Mouse (Mus musculus) hindbrain, embryonic 12.5 days (tissue): ENCODE data around the gene Tnrc6b. TPM values are rescaled to one million over a fixed set of nuclear protein-coding genes. Genes with fewer than 3 reads are reported as not detected.

Experiments
- ATAC-seq: fragments of 200-750 bp; cut with Nextera tagmentation; 2 replicates; pipeline ENCODE4 v1.8.0; 2017; ENCODE audit warnings: moderate TSS enrichment; ENCODE audit not compliant: low FRiP score
- H3K27ac ChIP-seq: fragments of 300-500 bp; sonication (generic); 2 replicates; pipeline ENCODE4 v1.5.1; 2016; ENCODE audit warnings: mild to moderate bottlenecking
- H3K27me3 ChIP-seq: fragments of 300-500 bp; sonication (generic); 2 replicates; pipeline ENCODE4 v1.6.1; 2016; ENCODE audit warnings: mild to moderate bottlenecking
- H3K36me3 ChIP-seq: fragments of 300-500 bp; sonication (generic); 2 replicates; pipeline ENCODE4 v1.6.1; 2016; ENCODE audit warnings: mild to moderate bottlenecking
- H3K4me1 ChIP-seq: fragments of 300-500 bp; sonication (generic); 2 replicates; pipeline ENCODE4 v1.6.1; 2016
- H3K4me2 ChIP-seq: fragments of 300-500 bp; sonication (generic); replicated peaks from 2 replicates; pipeline ENCODE4 v1.6.1; 2016; ENCODE audit warnings: mild to moderate bottlenecking
- H3K4me3 ChIP-seq: fragments of 300-500 bp; sonication (generic); 2 replicates; pipeline ENCODE4 v1.5.1; 2016; ENCODE audit warnings: mild to moderate bottlenecking
- H3K9ac ChIP-seq: fragments of 300-500 bp; sonication (generic); 2 replicates; pipeline ENCODE4 v1.6.1; 2016; ENCODE audit warnings: mild to moderate bottlenecking, moderate library complexity
- H3K9me3 ChIP-seq: fragments of 300-500 bp; sonication (generic); replicated peaks from 2 replicates; pipeline ENCODE4 v1.6.1; 2016; ENCODE audit warnings: mild to moderate bottlenecking
- WGBS: fragments of 180-500 bp; shearing (Covaris S2); methylation state at CpG from one replicate; pipeline ENCODE4 v1.1.7; 2016; 5-methylcytosine and 5-hydroxymethylcytosine counted together
- polyA plus RNA-seq: library from polyadenylated mRNA; unstranded; fragments of >200 nt; fragmentation: Nextera tagmentation; extraction: Ambion mirVana; gene quantifications from 2 replicates; pipeline ENCODE4 v1.2.1, GENCODE M21; 2016

The Tnrc6b gene
- polyA plus RNA-seq, 1 experiment from 2014 or later = 55.6 TPM

GRCm38 (mm10) chr15:80941468-80942040, 230.4 kb downstream of the Tnrc6b start:
- Histone ChIP-seq H3K9ac (no peak overlapping the region), H3K27ac (no peak overlapping the region), H3K4me3 (no peak overlapping the region), H3K4me2 (no peak overlapping the region), H3K27me3 (no peaks in the 10 kb centered on the region), H3K4me1 (no peaks in the 10 kb centered on the region), H3K9me3 (no peaks in the 10 kb centered on the region), H3K36me3 (peaks cover 6% of the 10 kb centered on the region; the same call in 1 of the 2 replicates)
- WGBS = 88% methylated on average over 6 of the region's 6 CpGs
- ATAC-seq = no peak

- Histone ChIP-seq H3K27me3 (no peaks in the 10 kb centered on the region), H3K27ac (no peak overlapping the region), H3K4me3 (no peak overlapping the region), H3K36me3 (0 out of 2 replicates have a peak, but pooled peaks cover 2% of the 10 kb centered on the region), H3K9me3 (no peaks in the 10 kb centered on the region), H3K4me1 (peaks cover 14% of the 10 kb centered on the region), H3K4me2 (no peak overlapping the region), H3K9ac (no peak overlapping the region)
- WGBS = 67% methylated on average over 3 of the region's 3 CpGs
- no peak for ATAC-seq
Measured at GRCm38 (mm10) chr15:80945851-80946250, 234.7 kb downstream of the Tnrc6b start.

- Histone ChIP-seq H3K9me3 (no peaks in the 10 kb centered on the region), H3K4me3 (peak within 1 kb of the TSS; percentile 75), H3K36me3 (peaks cover 13% of the 10 kb centered on the region), H3K27me3 (no peaks in the 10 kb centered on the region), H3K4me1 (peaks cover 14% of the 10 kb centered on the region), H3K9ac (peak within 1 kb of the TSS; percentile 78), H3K27ac (peak within 1 kb of the TSS; percentile 72), H3K4me2 (peak within 1 kb of the TSS; percentile 55)
- under 1% methylated on average over 63 of the region's 63 CpGs for WGBS
- peak; percentile 93 for ATAC-seq
Measured at GRCm38 (mm10) chr15:80948145-80949135, 237.3 kb downstream of the Tnrc6b start, which contains the start of gene Adsl. Adsl (plus strand) TSS chr15:80948490.

GRCm38 (mm10) chr15:80949431-80949830, 238.3 kb downstream of the Tnrc6b start:
- Histone ChIP-seq H3K36me3 (peaks cover 22% of the 10 kb centered on the region), H3K9ac (peak overlapping the region; percentile 78), H3K27ac (no peak overlapping the region), H3K9me3 (no peaks in the 10 kb centered on the region), H3K4me2 (peak overlapping the region; percentile 55), H3K4me1 (peaks cover 14% of the 10 kb centered on the region), H3K27me3 (no peaks in the 10 kb centered on the region), H3K4me3 (peak overlapping the region; percentile 75)
- no peak for ATAC-seq
- WGBS = 66% methylated on average over 4 of the region's 4 CpGs

GRCm38 (mm10) chr15:80950055-80950454, 238.9 kb downstream of the Tnrc6b start:
- WGBS = 92% methylated on average over 7 of the region's 7 CpGs
- Histone ChIP-seq H3K4me1 (peaks cover 14% of the 10 kb centered on the region), H3K4me3 (no peak overlapping the region), H3K36me3 (peaks cover 28% of the 10 kb centered on the region), H3K9me3 (no peaks in the 10 kb centered on the region), H3K27ac (no peak overlapping the region), H3K4me2 (no peak overlapping the region), H3K27me3 (no peaks in the 10 kb centered on the region), H3K9ac (peak overlapping the region; percentile 4; the same call in 1 of the 2 replicates)
- ATAC-seq = no peak

GRCm38 (mm10) chr15:80953971-80954370, 242.9 kb downstream of the Tnrc6b start:
- Histone ChIP-seq H3K4me3 (no peak overlapping the region), H3K9me3 (no peaks in the 10 kb centered on the region), H3K4me2 (no peak overlapping the region), H3K4me1 (peaks cover 12% of the 10 kb centered on the region), H3K27ac (no peak overlapping the region), H3K36me3 (peaks cover 61% of the 10 kb centered on the region), H3K27me3 (no peaks in the 10 kb centered on the region), H3K9ac (no peak overlapping the region)
- 97% methylated on average over 9 of the region's 9 CpGs for WGBS
- no peak for ATAC-seq

GRCm38 (mm10) chr15:80954861-80955260, 243.7 kb downstream of the Tnrc6b start:
- H3K36me3 ChIP-seq = peaks cover 70% of the 10 kb centered on the region
- no peaks in the 10 kb centered on the region for H3K27me3 ChIP-seq
- no peak for ATAC-seq
- H3K4me2 ChIP-seq = no peak overlapping the region
- H3K27ac ChIP-seq = no peak overlapping the region
- H3K4me3 ChIP-seq = no peak overlapping the region
- H3K9ac ChIP-seq = no peak overlapping the region
- H3K4me1 ChIP-seq = peaks cover 3% of the 10 kb centered on the region
- 74% methylated on average over 3 of the region's 3 CpGs for WGBS
- H3K9me3 ChIP-seq = no peaks in the 10 kb centered on the region

GRCm38 (mm10) chr15:80955836-80956438, 244.8 kb downstream of the Tnrc6b start:
- Histone ChIP-seq H3K9me3 (no peaks in the 10 kb centered on the region), H3K36me3 (peaks cover 80% of the 10 kb centered on the region), H3K27me3 (no peaks in the 10 kb centered on the region), H3K4me3 (no peak overlapping the region), H3K4me1 (no peaks in the 10 kb centered on the region), H3K4me2 (no peak overlapping the region), H3K27ac (no peak overlapping the region), H3K9ac (no peak overlapping the region)
- ATAC-seq = no peak
- WGBS = 97% methylated on average over 12 of the region's 12 CpGs

GRCm38 (mm10) chr15:80969371-80969770, 258.3 kb downstream of the Tnrc6b start:
- no peak overlapping the region for H3K27ac ChIP-seq
- no peaks in the 10 kb centered on the region for H3K9me3 ChIP-seq
- ATAC-seq = no peak
- H3K4me1 ChIP-seq = no peaks in the 10 kb centered on the region
- no peaks in the 10 kb centered on the region for H3K27me3 ChIP-seq
- H3K36me3 ChIP-seq = peaks cover 55% of the 10 kb centered on the region
- WGBS = 88% methylated on average over 1 of the region's 1 CpGs
- H3K4me3 ChIP-seq = no peak overlapping the region
- H3K9ac ChIP-seq = no peak overlapping the region
- no peak overlapping the region for H3K4me2 ChIP-seq

- Histone ChIP-seq H3K4me1 (peaks cover 10% of the 10 kb centered on the region), H3K4me2 (no peak overlapping the region), H3K27ac (no peak overlapping the region), H3K36me3 (peaks cover 12% of the 10 kb centered on the region), H3K4me3 (no peak overlapping the region), H3K9me3 (no peaks in the 10 kb centered on the region), H3K9ac (no peak overlapping the region), H3K27me3 (no peaks in the 10 kb centered on the region)
- WGBS = 67% methylated on average over 5 of the region's 5 CpGs
- no peak for ATAC-seq
Measured at GRCm38 (mm10) chr15:80974311-80974710, 263.2 kb downstream of the Tnrc6b start.

- WGBS = 91% methylated on average over 3 of the region's 3 CpGs
- Histone ChIP-seq H3K27ac (no peak overlapping the region), H3K9me3 (no peaks in the 10 kb centered on the region), H3K4me3 (no peak overlapping the region), H3K36me3 (no peaks in the 10 kb centered on the region; the same call in 1 of the 2 replicates), H3K4me1 (peaks cover 10% of the 10 kb centered on the region), H3K4me2 (no peak overlapping the region), H3K9ac (no peak overlapping the region), H3K27me3 (no peaks in the 10 kb centered on the region)
- ATAC-seq = no peak
Measured at GRCm38 (mm10) chr15:80975666-80976065, 264.6 kb downstream of the Tnrc6b start.
